Mouse (Mus musculus) heart, postnatal 0 days (tissue): ENCODE results near the gene Tdrd7.

ENCODE experiments used
- CTCF ChIP-seq: IDR thresholded peaks from 2 replicates; pipeline ENCODE4 v1.5.1; 2016; ENCODE audit warnings: antibody characterized with exemption, control low read depth, low read depth
- EP300 ChIP-seq: IDR thresholded peaks from 2 replicates; pipeline ENCODE4 v1.6.1; 2016; ENCODE audit warnings: antibody characterized with exemption, low read depth

GRCm38 (mm10) chr4:45928561-45928960 is 36.6 kb upstream of the Tdrd7 start:
- TF ChIP-seq CTCF (no peak), EP300 (no peak)
